Mouse (Mus musculus) liver, adult 2 months (tissue): Measurements from ENCODE around the gene Adgrl1. TPM values are rescaled to one million over a fixed set of nuclear protein-coding genes. Genes with fewer than 3 reads are reported as not detected.

Source experiments
- DNase-seq: peaks from one replicate; pipeline ENCODE4 v3.0.0-alpha.2; 2011; ENCODE audit warnings: low read depth, low spot score; ENCODE audit errors: extremely low read depth
- H3K27ac ChIP-seq: fragments of 200-500 bp; replicated peaks from 2 replicates; pipeline ENCODE4 v1.5.1; 2012; ENCODE audit warnings: low read depth, mild to moderate bottlenecking, control low read depth, inconsistent platforms, low read length; ENCODE audit not compliant: insufficient read depth
- H3K27me3 ChIP-seq: fragments of 200-500 bp; 2 replicates; pipeline ENCODE4 v1.6.1; 2012; ENCODE audit warnings: mild to moderate bottlenecking, moderate library complexity, low read length, inconsistent platforms; ENCODE audit not compliant: control insufficient read depth, insufficient read depth
- H3K36me3 ChIP-seq: fragments of 200-500 bp; 2 replicates; pipeline ENCODE4 v1.6.1; 2012; ENCODE audit warnings: low read length, inconsistent platforms; ENCODE audit not compliant: control insufficient read depth, insufficient read depth
- H3K4me1 ChIP-seq: fragments of 200-500 bp; 2 replicates; pipeline ENCODE4 v1.6.1; 2011; ENCODE audit warnings: low read length; ENCODE audit not compliant: control insufficient read depth, insufficient read depth
- H3K4me3 ChIP-seq: fragments of 200-500 bp; 2 replicates; pipeline ENCODE4 v1.5.1; 2011; ENCODE audit warnings: low read depth, mild to moderate bottlenecking, control low read depth, low read length, moderate library complexity; ENCODE audit not compliant: insufficient read depth
- H3K79me2 ChIP-seq: fragments of 200-500 bp; 2 replicates; pipeline ENCODE4 v1.6.1; 2012; ENCODE audit warnings: inconsistent platforms, mild to moderate bottlenecking, low read length, moderate library complexity; ENCODE audit not compliant: control insufficient read depth, insufficient read depth
- H3K9ac ChIP-seq: fragments of 200-500 bp; 2 replicates; pipeline ENCODE4 v1.6.1; 2012; ENCODE audit warnings: low read depth, mild to moderate bottlenecking, control low read depth, inconsistent platforms, low read length
- CTCF ChIP-seq: fragments of 200-500 bp; IDR thresholded peaks from 2 replicates; pipeline ENCODE4 v1.5.1; 2011; ENCODE audit warnings: low read depth, low read length, control low read depth
- POLR2A ChIP-seq: fragments of 200-500 bp; IDR thresholded peaks from 2 replicates; pipeline ENCODE4 v1.6.1; 2011; ENCODE audit warnings: low read length, control low read depth; ENCODE audit not compliant: insufficient read depth; ENCODE audit errors: extremely low read depth
- WGBS: fragments of 180-500 bp; shearing (Covaris S2); methylation state at CpG from one replicate; pipeline ENCODE4 v1.1.7; 2018; 5-methylcytosine and 5-hydroxymethylcytosine counted together
- polyA plus RNA-seq: library from polyadenylated mRNA; depleted of rRNA; stranded (reverse); fragments of >200 nt; gene quantifications from 2 replicates; pipeline ENCODE4 v1.2.3, GENCODE M21; 2012
- total RNA-seq: library from RNA; depleted of rRNA; stranded (reverse); fragments of >200 nt; gene quantifications from 2 replicates; pipeline ENCODE4 v1.2.3, GENCODE M21; 2014

Gene Adgrl1
- total and polyA plus RNA-seq, 2 experiments, result 1.6 to 3.5 TPM

- Histone ChIP-seq H3K4me1 (no peaks in the 10 kb centered on the region), H3K27ac (no peak overlapping the region), H3K36me3 (no peaks in the 10 kb centered on the region), H3K79me2 (no peaks in the 10 kb centered on the region), H3K4me3 (no peak overlapping the region), H3K9ac (no peak overlapping the region), H3K27me3 (no peaks in the 10 kb centered on the region)
- DNase-seq, result peak; percentile 37
- TF ChIP-seq POLR2A, result no peak
- peak; percentile 93 for TF ChIP-seq CTCF
- WGBS, result 3% methylated on average over 5 of the region's 5 CpGs
Observed at GRCm38 (mm10) chr8:83893915-83894314, 6.0 kb upstream of the Adgrl1 start.

- no peaks in the 10 kb centered on the region for H3K36me3 ChIP-seq
- H3K9ac ChIP-seq, result no peak overlapping the region
- H3K27ac ChIP-seq, result no peak overlapping the region
- H3K79me2 ChIP-seq, result no peaks in the 10 kb centered on the region
- peaks cover 3% of the 10 kb centered on the region; the same call in 1 of the 2 replicates for H3K27me3 ChIP-seq
- peak; percentile 33 for DNase-seq
- no peaks in the 10 kb centered on the region for H3K4me1 ChIP-seq
- WGBS, result 7% methylated on average over 5 of the region's 5 CpGs
- TF ChIP-seq CTCF, result peak; percentile 75
- TF ChIP-seq POLR2A, result no peak
- no peak overlapping the region for H3K4me3 ChIP-seq
Observed at GRCm38 (mm10) chr8:83895894-83896293, 4.0 kb upstream of the Adgrl1 start.

GRCm38 (mm10) chr8:83896461-83896860, 3.4 kb upstream of the Adgrl1 start:
- no peak overlapping the region for H3K27ac ChIP-seq
- H3K9ac ChIP-seq, result no peak overlapping the region
- H3K79me2 ChIP-seq, result no peaks in the 10 kb centered on the region
- no peak for DNase-seq
- TF ChIP-seq POLR2A (no peak), CTCF (no peak)
- WGBS, result 86% methylated on average over 7 of the region's 7 CpGs
- peaks cover 6% of the 10 kb centered on the region; the same call in 1 of the 2 replicates for H3K27me3 ChIP-seq
- no peaks in the 10 kb centered on the region for H3K36me3 ChIP-seq
- no peak overlapping the region for H3K4me3 ChIP-seq
- H3K4me1 ChIP-seq, result no peaks in the 10 kb centered on the region

GRCm38 (mm10) chr8:83897211-83897610, 2.7 kb upstream of the Adgrl1 start:
- H3K27ac ChIP-seq, result no peak overlapping the region
- 7% methylated on average over 26 of the region's 26 CpGs for WGBS
- H3K4me1 ChIP-seq, result no peaks in the 10 kb centered on the region
- no peaks in the 10 kb centered on the region for H3K36me3 ChIP-seq
- peaks cover 6% of the 10 kb centered on the region; the same call in 1 of the 2 replicates for H3K27me3 ChIP-seq
- H3K4me3 ChIP-seq, result no peak overlapping the region
- DNase-seq, result no peak
- TF ChIP-seq POLR2A (no peak), CTCF (peak; percentile 45)
- no peaks in the 10 kb centered on the region for H3K79me2 ChIP-seq
- H3K9ac ChIP-seq, result no peak overlapping the region

- peak; percentile 26 for DNase-seq
- Histone ChIP-seq H3K4me1 (no peaks in the 10 kb centered on the region), H3K4me3 (no peak overlapping the region)
Observed at GRCm38 (mm10) chr8:83898456-83898855, 1.4 kb upstream of the Adgrl1 start.

GRCm38 (mm10) chr8:83898985-83899362, 931 bp upstream of the Adgrl1 start:
- Histone ChIP-seq H3K27me3 (peaks cover 6% of the 10 kb centered on the region; the same call in 1 of the 2 replicates), H3K4me1 (no peaks in the 10 kb centered on the region), H3K27ac (no peak overlapping the region), H3K36me3 (no peaks in the 10 kb centered on the region), H3K79me2 (no peaks in the 10 kb centered on the region), H3K4me3 (no peak overlapping the region), H3K9ac (no peak overlapping the region)
- WGBS, result 7% methylated on average over 13 of the region's 13 CpGs
- TF ChIP-seq CTCF, result no peak
- DNase-seq, result peak; percentile 40

More at GRCm38 (mm10) chr8:83898456-83898855, 1.4 kb upstream of the Adgrl1 start:
- 19% methylated on average over 10 of the region's 10 CpGs for WGBS
- H3K36me3 ChIP-seq, result no peaks in the 10 kb centered on the region
- H3K79me2 ChIP-seq, result no peaks in the 10 kb centered on the region
- H3K27ac ChIP-seq, result no peak overlapping the region
- peaks cover 6% of the 10 kb centered on the region; the same call in 1 of the 2 replicates for H3K27me3 ChIP-seq
- no peak for TF ChIP-seq CTCF
- no peak for TF ChIP-seq POLR2A
- no peak overlapping the region for H3K9ac ChIP-seq
